Mouse (Mus musculus) layer of hippocampus, postnatal 14 days (tissue): Measurements from ENCODE around the gene Ptger4. TPM values are rescaled to one million over a fixed set of nuclear protein-coding genes. Genes with fewer than 3 reads are reported as not detected.
"Not testable (repeated sequence)": the region's sequence is repeated elsewhere in the genome, so short reads cannot be mapped to it uniquely, and the experiment has no call there.

Source experiments
- DNase-seq, 2 experiments: peaks; one replicate each; pipeline ENCODE4 v3.0.0; 2021 to 2022; ENCODE audit warnings: low spot score in 2 of 2, mixed read lengths in 1 of 2
- total RNA-seq, 2 experiments: library from RNA; stranded (reverse); gene quantifications; 2 replicates each; pipeline ENCODE4 v1.2.3; 2021

Ptger4 gene
- total RNA-seq, 2 experiments from 2014 or later, result 0.74 to 1.1 TPM

DNA sequence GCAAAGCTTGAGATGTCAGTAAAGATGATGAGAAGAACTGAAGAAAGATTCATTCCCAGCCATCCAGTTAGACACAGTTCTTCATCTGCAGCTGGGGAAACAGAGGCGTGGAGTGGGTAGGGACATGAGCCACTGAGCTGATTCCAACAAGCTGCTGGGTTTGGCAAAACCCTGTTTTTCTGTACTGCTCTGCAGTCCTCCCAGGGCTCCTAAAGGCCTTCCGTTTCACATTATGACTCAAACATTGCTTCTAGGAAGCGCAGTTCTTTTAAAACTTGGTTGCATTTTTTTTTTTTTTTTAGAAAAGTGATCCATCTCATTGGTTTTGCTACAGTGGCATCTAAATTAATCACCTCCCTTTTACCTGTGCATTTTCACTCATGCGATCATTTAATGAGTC lies 5.4 kb downstream of the Ptger4 start:
- no peak for DNase-seq

DNA sequence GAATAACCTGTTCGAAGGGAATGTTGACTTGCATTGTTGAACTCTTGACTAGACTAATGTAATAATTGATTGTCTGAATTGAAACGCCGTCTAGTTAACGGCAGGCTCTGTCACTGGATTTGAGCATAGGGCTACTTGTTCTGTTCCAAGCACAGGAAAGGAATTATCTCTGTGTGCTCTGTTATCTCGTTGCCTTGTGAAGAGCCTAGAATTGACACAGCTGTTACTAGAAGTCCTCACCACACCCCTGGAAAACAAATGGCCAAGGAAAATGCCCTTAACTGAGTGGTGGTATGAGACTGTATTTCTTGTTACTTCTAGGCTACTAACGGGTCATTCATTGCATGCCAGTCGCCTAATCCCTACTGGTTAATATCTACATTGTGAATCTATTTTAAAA lies 5.9 kb downstream of the Ptger4 start:
- DNase-seq, result no peak

DNA sequence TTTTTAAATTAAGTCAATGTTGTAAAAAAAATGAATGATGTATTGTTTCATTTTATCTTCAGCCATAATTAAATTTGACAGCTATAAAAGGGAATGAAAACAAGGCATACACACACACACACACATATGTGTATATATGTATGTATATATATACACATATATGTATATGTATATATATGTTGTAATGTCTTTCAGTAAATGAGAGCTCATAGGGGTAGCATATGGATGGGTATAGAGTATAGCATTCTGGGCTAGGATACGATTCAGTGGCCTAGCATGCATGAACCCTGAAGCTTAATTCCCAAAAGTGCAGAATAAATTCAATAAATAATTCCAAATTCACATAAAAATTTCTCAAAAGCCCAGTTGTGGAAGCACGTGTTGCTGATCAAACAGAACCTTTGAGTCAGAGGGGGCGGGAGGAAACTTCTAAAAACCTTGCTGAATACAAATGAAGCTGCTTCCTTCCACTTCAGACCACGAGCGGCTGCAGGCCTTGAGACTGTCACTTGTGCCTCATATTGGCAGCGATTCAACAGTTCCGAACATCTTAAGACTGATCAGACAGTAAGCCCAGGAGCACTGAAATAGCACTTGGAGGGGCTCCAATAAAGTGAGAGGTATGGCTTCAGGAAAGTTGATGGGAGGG lies 6.9 kb downstream of the Ptger4 start:
- no peak for DNase-seq

DNA sequence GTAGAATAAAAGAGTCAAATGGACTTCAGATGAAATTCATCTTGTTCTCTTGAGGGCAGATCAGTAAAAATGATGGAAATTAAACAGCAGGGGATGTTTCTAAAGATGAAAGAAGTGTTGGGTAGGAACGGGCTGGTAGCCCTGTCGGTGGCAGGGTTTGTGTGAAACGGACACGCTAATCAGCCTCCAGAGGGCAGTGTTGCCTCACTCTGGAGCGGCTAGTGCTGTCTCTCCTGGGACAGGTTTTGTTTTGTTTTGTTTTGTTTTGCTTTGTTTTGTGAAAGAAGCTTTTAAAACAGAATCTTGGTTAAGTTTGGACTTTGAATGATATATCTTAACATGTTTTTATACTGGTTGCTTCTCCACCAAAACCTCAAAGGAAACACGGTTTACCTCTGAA lies 7.4 kb downstream of the Ptger4 start:
- peak; percentile 66 to 87 for DNase-seq

DNA sequence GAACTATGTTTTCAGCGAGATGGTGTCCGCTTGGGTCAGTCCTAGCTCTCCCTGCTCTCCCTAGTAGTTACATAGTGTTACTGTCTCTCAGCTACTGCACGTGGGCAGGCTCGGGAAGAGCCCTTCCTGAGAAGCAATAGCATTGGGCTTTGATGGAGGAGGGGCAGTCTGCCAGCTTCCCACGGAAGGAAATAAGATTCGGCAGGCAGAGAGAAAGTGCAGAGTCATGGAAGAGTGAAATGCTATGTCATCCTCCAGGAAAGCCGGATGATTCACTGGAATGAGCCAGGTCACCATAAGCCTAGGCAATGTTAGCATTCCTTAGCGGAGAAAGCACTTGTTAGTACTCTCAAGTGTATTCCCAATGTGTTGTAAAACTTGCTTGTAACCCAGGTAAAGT lies 8.5 kb downstream of the Ptger4 start:
- peak; percentile 31 to 48 for DNase-seq

DNA sequence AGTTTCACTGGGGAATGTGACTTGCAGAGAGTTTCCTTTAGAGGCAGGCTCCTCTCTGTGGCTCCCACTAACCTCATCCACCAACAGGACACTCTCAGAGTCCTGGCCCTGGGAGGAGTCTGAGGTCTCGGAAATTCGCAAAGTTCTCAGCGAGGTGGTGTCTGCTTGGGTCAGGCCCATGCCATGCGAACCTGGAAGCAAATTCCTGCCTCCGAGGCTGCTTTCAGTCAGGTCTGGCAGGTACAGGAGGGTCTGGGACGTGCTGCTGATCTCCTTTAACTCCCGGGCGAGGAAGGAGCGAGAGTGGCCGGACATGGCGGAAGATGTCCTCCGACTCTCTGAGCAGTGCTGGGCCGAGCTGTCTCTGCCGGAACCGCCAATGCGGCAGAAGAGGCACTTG lies 9.3 kb downstream of the Ptger4 start:
- no peak for DNase-seq

DNA sequence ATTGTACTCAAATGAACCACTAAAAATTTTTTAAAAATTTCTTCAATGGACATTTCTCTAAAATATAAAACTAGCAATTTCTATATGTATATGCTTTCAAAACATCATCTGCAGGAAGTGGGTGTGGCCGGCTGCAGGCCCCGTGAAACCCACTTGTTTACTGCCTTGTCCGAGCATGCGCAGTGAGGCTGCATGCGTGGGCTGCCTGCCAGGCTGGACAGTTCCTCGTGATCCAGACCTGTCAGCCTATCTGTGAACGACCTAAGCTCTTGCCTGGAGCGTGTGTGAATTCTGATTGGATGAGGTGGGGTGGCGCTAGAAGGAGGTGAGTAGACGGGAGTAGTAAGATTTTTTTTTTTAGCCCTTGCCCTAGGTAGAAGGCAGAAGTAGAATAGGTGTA lies 13.2 kb downstream of the Ptger4 start:
- not testable (repeated sequence) for DNase-seq

DNA sequence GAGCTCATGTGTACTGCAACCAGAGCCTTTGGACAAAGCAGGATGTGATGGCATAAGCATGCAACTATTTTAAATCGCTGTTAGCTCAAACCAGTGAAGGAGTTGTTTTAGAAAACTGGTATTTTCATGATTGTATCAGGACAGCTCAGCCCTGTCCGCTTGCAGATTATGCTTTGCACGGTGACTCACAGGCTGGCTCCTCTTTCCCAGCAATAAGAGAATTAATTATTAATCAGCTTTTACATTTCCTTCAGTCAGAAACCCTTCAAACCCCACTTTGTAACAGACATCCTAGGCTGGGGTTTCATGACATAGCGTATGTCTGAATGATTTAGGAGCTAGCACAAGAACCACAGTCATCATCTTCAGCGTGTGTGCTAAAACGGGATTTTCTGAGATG lies 23.5 kb downstream of the Ptger4 start:
- no peak for DNase-seq

DNA sequence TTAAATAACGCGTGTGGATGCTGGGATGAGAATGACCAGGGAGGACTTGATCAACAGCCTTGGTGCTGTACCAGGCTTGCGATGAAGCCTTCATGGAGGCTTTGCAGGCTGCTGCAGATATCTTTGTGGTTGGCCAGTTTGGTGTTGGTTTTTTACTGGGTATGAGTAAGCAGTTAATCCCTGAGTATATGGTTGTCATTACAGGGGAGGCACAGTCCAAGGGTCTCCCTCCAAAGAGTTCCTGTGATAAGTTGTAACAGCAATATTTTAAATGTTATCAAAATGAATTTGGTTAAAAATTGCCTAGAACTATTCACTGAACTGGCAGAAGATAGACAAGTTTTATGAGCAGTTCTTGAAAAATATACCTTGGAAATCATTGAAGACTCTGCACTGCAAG lies 34.9 kb downstream of the Ptger4 start:
- no peak for DNase-seq

DNA sequence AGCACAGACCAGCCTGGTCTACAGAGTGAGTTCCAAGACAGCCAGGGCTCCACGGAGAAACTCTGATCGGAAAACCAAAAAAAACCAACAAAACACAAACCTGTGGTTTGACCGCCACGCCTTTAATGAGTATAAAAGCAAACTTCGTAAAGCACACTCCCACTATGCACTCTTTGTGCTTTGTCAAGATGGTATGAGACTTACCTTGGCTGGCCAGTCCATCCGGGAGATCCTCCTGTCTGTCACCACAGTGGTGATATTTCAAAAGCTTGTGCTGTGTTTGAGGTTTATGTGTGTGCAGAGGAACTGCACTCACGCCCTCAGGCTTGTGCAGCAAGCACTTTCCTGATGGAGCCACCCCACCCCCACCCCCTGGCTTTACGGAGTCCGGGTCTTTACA lies 38.8 kb downstream of the Ptger4 start:
- no peak for DNase-seq

DNA sequence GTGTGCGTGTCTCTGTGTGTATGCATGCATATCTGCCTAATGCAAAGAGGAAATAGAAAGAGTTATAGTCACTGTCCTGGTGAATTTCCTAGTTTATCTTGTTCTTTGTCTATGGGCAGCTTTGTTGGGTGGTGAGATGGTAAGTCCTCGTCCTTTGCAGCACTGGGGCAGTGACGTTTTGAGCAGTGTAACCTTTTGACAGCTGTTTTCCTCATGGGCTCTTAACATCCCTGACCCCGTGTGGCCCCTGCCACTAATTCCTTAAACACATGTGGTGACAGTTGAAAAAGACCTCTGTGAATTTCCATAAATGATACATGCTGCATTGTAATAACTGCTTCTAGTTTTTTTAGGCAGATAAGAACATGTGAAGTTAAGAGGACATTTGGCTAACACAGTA lies 47.3 kb downstream of the Ptger4 start:
- DNase-seq, result no peak

DNA sequence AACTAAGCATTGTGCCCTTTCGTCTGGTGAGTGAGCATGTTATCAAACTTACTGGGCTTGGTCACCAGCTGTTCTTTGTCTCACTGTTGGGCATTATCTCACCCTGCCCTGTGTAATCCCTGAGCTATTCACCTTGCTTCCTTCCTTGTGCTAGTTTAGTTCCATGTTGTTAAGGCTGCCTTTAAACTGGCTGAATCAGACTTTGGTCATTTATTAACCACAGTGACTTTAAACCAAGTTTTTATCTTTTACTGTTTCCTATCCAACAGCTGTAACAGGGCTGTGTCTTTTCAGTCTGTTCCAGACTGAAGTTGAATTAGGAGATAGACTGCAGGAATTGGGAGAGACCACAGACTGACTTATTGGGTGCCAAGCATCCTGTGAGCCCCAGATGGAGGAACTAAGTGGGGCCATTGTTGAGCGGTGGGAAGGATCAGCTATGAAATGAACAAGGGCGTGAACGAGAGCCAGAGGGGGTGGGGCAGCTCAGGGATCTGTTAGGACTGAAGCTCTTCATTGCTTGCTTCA lies 47.9 kb downstream of the Ptger4 start:
- no peak for DNase-seq

DNA sequence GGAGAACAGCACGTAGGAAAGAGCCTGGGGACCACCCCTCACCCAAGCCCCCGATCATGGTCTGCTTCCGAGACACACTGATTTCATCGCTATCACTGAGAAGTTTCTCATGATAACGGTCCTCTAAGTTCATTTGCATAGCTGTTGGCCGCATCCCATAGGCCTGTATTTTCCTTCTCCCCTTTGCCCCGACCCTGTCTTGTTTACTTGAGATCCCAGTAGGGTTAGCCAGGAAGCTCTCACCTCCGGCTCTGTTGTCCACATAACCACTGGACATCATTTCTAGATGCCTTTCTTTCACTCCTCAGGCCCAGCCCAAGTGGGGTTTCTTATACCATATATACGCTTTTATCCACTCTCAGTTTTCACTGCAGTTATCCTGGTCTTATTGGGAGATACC lies 49.1 kb downstream of the Ptger4 start:
- no peak for DNase-seq

DNA sequence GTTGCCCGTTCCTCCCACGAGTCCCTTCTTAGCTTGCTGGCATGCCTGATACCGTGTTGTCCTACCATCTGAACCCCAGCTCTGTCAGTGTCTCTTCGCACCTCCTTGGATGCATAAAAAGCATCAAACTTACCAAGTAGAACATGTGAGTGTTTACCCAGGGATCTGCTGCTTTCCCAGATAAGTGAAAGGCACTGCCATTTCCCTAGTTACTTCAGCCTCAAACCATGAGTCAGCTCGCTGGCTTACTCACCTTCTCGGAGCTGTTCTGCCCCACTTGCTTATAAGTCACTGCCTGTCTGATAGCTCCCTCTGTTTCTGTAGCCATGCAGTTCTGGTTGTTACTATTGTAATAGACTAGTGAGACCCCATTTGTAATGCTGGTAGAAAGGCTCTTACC lies 49.5 kb downstream of the Ptger4 start:
- no peak for DNase-seq

DNA sequence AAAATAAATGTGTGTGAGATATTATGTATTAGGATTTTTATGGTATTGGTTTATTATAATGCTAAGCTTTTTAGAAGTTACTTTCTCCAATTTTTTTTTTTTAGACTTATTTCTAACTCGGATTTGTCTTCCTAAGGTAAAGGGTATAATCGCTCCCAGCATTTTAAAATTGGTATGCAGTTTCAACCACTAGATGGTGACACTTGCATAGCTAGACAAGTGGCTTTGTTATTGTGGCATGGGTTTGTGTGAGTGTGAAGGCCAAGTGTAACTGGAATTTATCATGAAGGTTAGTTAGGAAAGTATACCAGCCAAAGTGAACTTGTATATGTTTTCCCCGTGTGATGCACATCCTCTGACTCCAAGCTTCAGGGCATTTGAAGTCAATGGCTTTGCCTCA lies 50.2 kb downstream of the Ptger4 start:
- DNase-seq, result peak in 1 of 2 experiments; percentile 32

DNA sequence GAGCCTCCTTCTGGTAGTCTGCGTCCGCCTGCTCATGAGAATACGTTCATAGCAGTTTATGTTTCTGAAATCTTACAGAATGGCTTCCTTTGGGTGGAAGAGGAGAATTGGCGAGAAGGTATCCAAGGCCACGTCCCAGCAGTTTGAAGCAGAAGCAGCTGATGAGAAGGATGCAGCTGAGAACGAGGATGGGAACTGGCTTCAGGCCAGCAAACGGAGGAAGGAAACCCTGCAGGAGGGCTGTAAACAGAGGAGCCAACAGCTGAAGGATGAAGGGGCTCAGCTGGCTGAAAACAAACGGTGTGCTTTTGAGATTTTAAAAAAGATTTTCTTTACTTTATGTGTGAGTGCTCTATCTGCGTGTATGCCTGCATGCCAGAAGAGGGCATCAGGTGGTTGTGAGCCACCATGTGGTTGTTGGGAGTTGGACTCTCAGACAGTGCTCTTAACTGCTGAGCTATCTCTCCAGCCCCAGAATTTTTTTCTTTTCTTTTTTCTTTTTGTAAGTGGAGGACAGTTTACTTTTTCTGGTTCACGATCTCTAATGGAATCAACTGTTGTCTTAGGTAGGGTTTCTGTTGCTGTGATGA lies 54.4 kb downstream of the Ptger4 start:
- DNase-seq, result peak in 1 of 2 experiments; percentile 35

DNA sequence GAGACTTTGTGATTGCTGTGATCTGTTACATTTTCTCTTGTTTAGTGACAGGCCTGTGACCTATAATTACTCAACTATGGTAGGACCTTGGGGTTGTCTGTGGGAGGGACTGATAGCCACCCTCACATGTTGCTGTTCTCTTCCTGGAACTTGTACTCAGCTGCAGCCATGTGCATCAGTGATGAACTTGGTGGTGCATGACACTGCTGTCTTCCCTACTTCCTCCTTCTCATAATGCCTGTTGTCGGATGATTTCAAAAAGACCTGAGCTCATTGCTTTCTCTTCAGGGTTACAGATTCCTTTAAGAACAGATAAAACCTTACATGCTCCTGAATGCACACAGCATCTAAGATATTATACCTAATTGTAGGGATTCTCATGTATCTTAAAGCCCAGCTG lies 56.0 kb downstream of the Ptger4 start:
- DNase-seq, result no peak

DNA sequence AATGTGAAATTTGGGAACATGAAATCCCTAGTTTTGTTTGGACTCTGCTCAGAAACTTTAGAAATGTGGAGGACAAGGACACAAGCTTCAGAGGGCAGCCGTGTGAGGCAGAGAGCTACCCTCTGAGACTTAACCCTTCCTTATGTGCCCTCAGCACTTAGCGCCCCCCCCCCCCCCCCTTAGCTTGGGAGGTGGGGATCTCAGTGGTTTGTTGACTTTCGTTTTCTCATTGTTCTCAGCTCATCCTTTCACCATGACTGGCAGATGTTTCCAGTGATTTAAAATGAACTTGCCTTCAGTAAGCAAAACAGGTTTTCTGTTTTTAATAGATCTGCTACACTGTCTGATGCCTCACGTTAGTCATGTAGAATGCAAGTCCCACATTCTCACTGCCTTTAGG lies 56.9 kb downstream of the Ptger4 start:
- no peak for DNase-seq

DNA sequence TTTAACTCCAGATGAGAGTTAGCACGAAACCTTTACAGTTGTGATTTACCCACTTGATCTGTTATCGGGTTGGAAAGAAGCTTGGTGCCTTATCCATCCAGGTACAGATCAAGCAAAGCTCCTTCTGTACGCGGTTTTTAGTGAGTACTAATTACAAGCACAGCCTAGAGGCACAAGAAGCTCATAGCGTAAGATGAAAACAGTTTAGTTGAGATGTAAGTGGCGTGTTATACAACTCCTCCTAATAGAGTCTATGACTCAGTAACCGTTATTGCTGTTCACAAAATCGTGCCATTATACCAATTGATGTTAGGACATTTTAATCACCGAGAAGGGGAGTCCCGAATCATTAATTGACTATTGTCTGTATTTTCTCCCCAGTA lies 57.7 kb downstream of the Ptger4 start:
- peak in 1 of 2 experiments; percentile 10 for DNase-seq

DNA sequence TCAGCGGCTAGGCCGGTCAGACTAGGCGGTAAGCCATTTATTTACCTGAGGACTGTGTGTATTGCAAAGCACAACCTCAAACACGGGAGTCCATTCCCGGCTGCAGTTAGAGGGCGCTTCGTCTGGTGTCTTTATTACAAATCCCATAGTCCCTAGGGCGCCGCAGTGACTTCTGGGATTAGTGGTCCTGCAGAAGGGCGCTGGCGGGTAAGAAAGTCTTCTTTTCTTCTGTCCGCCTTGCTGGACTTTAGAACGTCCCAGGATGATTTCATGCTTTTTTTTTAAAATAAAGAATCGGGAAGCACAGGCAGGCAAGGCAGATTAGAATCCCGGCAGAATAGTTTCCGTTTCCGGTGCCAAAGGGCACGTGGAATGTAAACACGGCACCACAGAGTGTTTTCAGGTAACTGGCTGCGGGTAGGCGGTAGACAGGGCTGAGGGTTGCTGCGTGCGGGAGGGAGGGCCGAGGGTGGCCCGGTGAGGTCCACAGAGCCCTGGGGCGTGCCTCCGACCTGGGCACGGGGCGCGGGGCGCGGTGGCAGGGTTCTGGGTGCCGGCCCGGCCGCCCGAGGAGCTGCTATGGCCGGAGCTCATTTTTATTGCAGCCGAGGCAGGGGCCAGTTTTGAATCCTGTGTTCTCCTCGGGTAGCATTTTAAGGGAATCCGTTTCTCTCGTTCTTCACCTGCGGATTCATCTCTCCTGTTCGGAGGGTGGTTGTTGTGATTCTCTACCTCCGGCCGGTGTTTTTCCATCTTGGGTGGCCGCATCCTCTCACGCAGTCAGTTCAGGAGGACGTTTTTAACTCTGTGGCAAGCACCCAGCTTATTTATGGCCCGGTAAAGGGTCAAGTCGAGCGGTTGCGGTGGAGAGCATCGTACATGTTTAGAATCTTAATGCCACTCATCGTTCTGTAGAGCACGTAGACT lies 58.4 kb downstream of the Ptger4 start, which contains the start of gene Ttc33:
Gene Ttc33, plus strand, starts transcription at position 160 of the 927 bp plus-strand sequence.
- DNase-seq, result peak; percentile 78 to 88

DNA sequence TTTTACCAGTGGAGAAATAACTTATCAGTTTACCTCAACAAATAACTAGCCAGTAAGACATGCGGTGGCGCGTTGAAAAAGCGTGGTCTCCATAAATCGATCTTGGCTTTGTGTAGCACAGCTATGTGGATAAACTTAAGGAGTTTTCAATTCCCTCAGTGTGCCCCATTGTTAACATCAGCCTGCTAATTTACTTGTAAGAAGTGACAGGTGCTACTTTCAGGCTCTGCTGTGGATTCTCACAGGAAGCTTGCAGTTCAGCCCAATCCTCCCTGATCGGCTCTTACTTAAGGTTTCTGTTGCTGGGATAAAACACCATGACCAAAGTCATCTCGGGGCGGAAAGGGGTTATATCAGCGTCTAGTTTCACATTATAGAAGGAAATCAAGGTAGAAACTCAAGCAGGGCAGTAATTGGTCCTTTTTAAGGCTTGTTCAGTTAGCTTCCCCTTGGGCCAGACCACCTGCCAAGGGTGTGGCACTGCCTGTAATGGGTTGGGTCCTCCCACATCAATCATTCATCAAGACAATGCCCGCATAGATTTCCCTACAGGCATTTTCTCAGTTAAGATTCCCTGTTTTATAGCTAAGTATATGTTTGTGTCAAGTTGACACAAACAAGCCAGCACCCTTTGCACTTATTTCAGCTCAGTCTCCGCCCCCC lies 59.2 kb downstream of the Ptger4 start:
- DNase-seq, result peak; percentile 5 to 14
